Mouse (Mus musculus) olfactory bulb, adult 2 months (tissue): ENCODE data around the gene Fth1. TPM values are rescaled to one million over a fixed set of nuclear protein-coding genes. Genes with fewer than 3 reads are reported as not detected.

Source experiments
- H3K27ac ChIP-seq: fragments of 200-500 bp; 2 replicates; pipeline ENCODE4 v1.5.1; 2012; ENCODE audit warnings: low read depth, low read length; ENCODE audit not compliant: insufficient read depth
- H3K4me1 ChIP-seq: fragments of 200-500 bp; 2 replicates; pipeline ENCODE4 v1.6.1; 2012; ENCODE audit warnings: low read length; ENCODE audit not compliant: control insufficient read depth, insufficient read depth
- H3K4me3 ChIP-seq: fragments of 200-500 bp; 2 replicates; pipeline ENCODE4 v1.5.1; 2012; ENCODE audit warnings: mild to moderate bottlenecking, low read depth, low read length, moderate library complexity; ENCODE audit not compliant: insufficient read depth
- CTCF ChIP-seq: fragments of 200-500 bp; IDR thresholded peaks from 2 replicates; pipeline ENCODE4 v1.5.1; 2012; ENCODE audit warnings: low read depth, mild to moderate bottlenecking, low read length, moderate library complexity; ENCODE audit not compliant: insufficient read depth
- POLR2A ChIP-seq: fragments of 200-500 bp; IDR thresholded peaks from 2 replicates; pipeline ENCODE4 v1.6.1; 2012; ENCODE audit warnings: mild to moderate bottlenecking, low read depth, low read length, moderate library complexity; ENCODE audit not compliant: insufficient read depth
- WGBS: fragments of 180-500 bp; shearing (Covaris S2); methylation state at CpG from one replicate; pipeline ENCODE4 v1.1.7; 2018; 5-methylcytosine and 5-hydroxymethylcytosine counted together
- polyA plus RNA-seq: library from polyadenylated mRNA; stranded (reverse); fragments of >200 nt; gene quantifications from 2 replicates; pipeline ENCODE4 v1.2.4, GENCODE M21; 2012; ENCODE audit warnings: low replicate concordance; ENCODE audit not compliant: missing spikeins, insufficient read depth, insufficient read length

Gene Fth1
- polyA plus RNA-seq, 1 experiment: 1,416 TPM

- WGBS: 71% methylated on average over 2 of the region's 2 CpGs
- TF ChIP-seq POLR2A: no peak
- TF ChIP-seq CTCF: no peak
- H3K4me3 ChIP-seq: no peak overlapping the region
- H3K4me1 ChIP-seq: 0 out of 2 replicates have a peak, but pooled peaks cover 2% of the 10 kb centered on the region
- H3K27ac ChIP-seq: no peak overlapping the region
Observed at GRCm38 (mm10) chr19:9998063-9998416, 17.6 kb downstream of the Fth1 start.

GRCm38 (mm10) chr19:9998736-9999486, 18.5 kb downstream of the Fth1 start:
- TF ChIP-seq POLR2A: no peak
- TF ChIP-seq CTCF: no peak
- 70% methylated on average over 13 of the region's 13 CpGs for WGBS
- Histone ChIP-seq H3K4me3 (no peak overlapping the region), H3K27ac (no peak overlapping the region), H3K4me1 (no peaks in the 10 kb centered on the region)

GRCm38 (mm10) chr19:10000330-10000729, 19.9 kb downstream of the Fth1 start:
- WGBS: 23% methylated on average over 3 of the region's 3 CpGs
- no peak for TF ChIP-seq POLR2A
- no peak for TF ChIP-seq CTCF
- H3K4me3 ChIP-seq: no peak overlapping the region
- H3K4me1 ChIP-seq: no peaks in the 10 kb centered on the region
- no peak overlapping the region for H3K27ac ChIP-seq

- Histone ChIP-seq H3K27ac (no peak within 1 kb of the TSS), H3K4me1 (no peaks in the 10 kb centered on the region), H3K4me3 (no peak within 1 kb of the TSS)
- TF ChIP-seq POLR2A: no peak
- no peak for TF ChIP-seq CTCF
- WGBS: 85% methylated on average over 7 of the region's 7 CpGs
Observed at GRCm38 (mm10) chr19:10001206-10001969, 21.0 kb downstream of the Fth1 start, which contains the start of the genes Best1 and Rab3il1. Gene Best1 (minus strand): TSS chr19:10001633. Gene Rab3il1 (plus strand): TSS chr19:10001669.

- WGBS: 89% methylated on average over 1 of the region's 1 CpGs
- H3K27ac ChIP-seq: no peak overlapping the region
Observed at GRCm38 (mm10) chr19:10003696-10004095, 23.3 kb downstream of the Fth1 start.

GRCm38 (mm10) chr19:10011408-10011807, 31.0 kb downstream of the Fth1 start:
- TF ChIP-seq POLR2A: no peak
- no peak for TF ChIP-seq CTCF
- WGBS: 97% methylated on average over 1 of the region's 1 CpGs
- Histone ChIP-seq H3K4me1 (no peaks in the 10 kb centered on the region), H3K4me3 (no peak overlapping the region), H3K27ac (no peak overlapping the region)

More at GRCm38 (mm10) chr19:10003696-10004095, 23.3 kb downstream of the Fth1 start:
- TF ChIP-seq POLR2A (no peak), CTCF (no peak)
- H3K4me3 ChIP-seq: no peak overlapping the region
- H3K4me1 ChIP-seq: no peaks in the 10 kb centered on the region

GRCm38 (mm10) chr19:10012827-10013278, 32.5 kb downstream of the Fth1 start:
- 69% methylated on average over 6 of the region's 6 CpGs for WGBS

GRCm38 (mm10) chr19:10013348-10013747, 33.0 kb downstream of the Fth1 start:
- H3K4me3 ChIP-seq: no peak overlapping the region
- 79% methylated on average over 3 of the region's 3 CpGs for WGBS
- TF ChIP-seq POLR2A (no peak), CTCF (no peak)
- H3K27ac ChIP-seq: no peak overlapping the region
- H3K4me1 ChIP-seq: peaks cover 8% of the 10 kb centered on the region

More at GRCm38 (mm10) chr19:10012827-10013278, 32.5 kb downstream of the Fth1 start:
- no peak for TF ChIP-seq POLR2A
- TF ChIP-seq CTCF: no peak
- Histone ChIP-seq H3K4me3 (no peak overlapping the region), H3K27ac (no peak overlapping the region), H3K4me1 (peaks cover 3% of the 10 kb centered on the region)

- no peak for TF ChIP-seq POLR2A
- no peak for TF ChIP-seq CTCF
- Histone ChIP-seq H3K4me3 (no peak overlapping the region), H3K27ac (no peak overlapping the region), H3K4me1 (peaks cover 9% of the 10 kb centered on the region)
- WGBS: 69% methylated on average over 5 of the region's 5 CpGs
Observed at GRCm38 (mm10) chr19:10013913-10014312, 33.5 kb downstream of the Fth1 start.
